Mouse (Mus musculus): Measurements from ENCODE around the gene Taco1. TPM values are rescaled to one million over a fixed set of nuclear protein-coding genes. Genes with fewer than 3 reads are reported as not detected.
A peak's percentile ranks its signal among the peaks of the same experiment; 100 is the strongest.

Gene Taco1
- polyA plus RNA-seq, 1 experiment from 2014 or later, result 7.5 TPM

DNA sequence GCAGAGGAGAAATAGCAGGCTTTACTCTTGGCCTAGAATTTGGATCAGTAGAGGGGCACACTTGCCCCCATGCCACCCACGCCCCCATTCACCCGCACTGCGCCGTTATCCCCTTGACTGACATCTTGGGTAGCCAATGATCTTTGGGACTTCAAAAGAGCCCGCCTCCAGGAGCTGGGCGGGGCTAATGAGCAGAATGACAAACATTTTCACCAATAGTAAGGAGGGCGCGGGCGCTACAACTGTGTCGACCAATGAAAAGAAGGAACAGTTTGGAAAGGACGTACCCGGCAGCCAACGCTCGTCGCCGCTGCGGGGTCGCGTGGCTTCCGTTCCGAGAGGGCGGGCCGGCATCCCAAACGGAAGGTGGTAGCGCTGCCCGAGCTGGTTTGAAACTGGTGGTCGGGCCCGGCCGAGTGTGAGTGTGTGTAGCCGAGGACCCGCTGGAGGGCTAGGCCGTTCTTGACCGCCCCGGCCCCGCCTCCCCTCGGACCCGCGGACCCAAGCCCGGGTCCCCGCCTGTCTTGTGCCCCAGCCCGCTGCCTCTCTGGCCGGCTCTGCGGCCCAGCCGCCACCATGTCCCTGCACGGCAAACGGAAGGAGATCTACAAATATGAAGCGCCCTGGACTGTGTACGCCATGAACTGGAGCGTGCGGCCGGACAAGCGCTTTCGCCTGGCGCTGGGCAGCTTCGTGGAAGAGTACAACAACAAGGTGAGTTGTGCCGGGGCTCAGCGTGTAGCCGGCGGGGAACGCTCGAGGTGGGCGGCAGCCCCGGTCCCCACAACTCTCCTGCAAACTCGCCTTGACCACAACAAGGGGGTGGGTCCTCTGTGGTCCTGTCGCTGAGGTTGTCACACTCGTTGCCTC lies 29.1 kb upstream of the Taco1 start, which contains the start of gene Dcaf7:
Dcaf7 (plus strand) TSS at position 325 of the 870 bp plus-strand sequence.
- H3K4me2 ChIP-seq (ENCODE audit: low read length), result peak within 1 kb of the TSS; percentile 92
- under 1% methylated on average over 66 of the region's 66 CpGs for WGBS

DNA sequence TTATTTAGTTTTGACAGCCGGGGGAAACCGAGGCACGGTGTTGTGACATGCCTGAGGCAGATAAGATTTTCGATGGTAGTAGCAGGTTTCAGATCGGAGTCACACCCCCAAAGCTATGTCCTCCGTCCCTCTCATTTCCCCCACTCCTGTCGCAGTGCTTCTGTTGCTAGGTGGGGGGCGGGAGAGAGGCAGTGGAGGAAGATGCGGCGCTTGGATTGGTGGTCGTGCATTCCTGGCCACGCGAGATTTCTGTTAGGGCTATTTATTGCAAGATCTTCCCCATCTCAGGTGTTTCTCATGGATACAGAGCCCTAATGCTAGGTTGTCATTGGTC lies 28.5 kb upstream of the Taco1 start:
- Histone ChIP-seq H3K27ac (ENCODE audit: low read length) (peak overlapping the region; percentile 93), H3K4me2 (ENCODE audit: low read length) (peak overlapping the region; percentile 92), H3K4me3 (replicated peaks; ENCODE audit: low read length) (peak overlapping the region; percentile 100), H3K9ac (replicated peaks; ENCODE audit: low read depth, low read length) (peak overlapping the region; percentile 96), H3K9me3 (ENCODE audit: control insufficient read depth, low read length) (no peaks in the 10 kb centered on the region), H3K36me3 (ENCODE audit: control insufficient read depth, insufficient read depth) (no peaks in the 10 kb centered on the region), H3K27me3 (replicated peaks; ENCODE audit: control insufficient read depth, insufficient read depth, low read length) (no peaks in the 10 kb centered on the region), H3K4me1 (replicated peaks; ENCODE audit: control insufficient read depth, insufficient read depth, low read length) (peaks cover 33% of the 10 kb centered on the region)
- ATAC-seq, result no peak; the same call in 1 of the 2 replicates
- WGBS, result 0% methylated on average over 13 of the region's 13 CpGs

More for the DNA sequence above, 29.1 kb upstream of the Taco1 start, which contains the start of gene Dcaf7:
- Histone ChIP-seq H3K9me3 (ENCODE audit: control insufficient read depth, low read length) (no peaks in the 10 kb centered on the region), H3K36me3 (ENCODE audit: control insufficient read depth, insufficient read depth) (no peaks in the 10 kb centered on the region), H3K9ac (replicated peaks; ENCODE audit: low read depth, low read length) (peak within 1 kb of the TSS; percentile 96), H3K27me3 (replicated peaks; ENCODE audit: control insufficient read depth, insufficient read depth, low read length) (no peaks in the 10 kb centered on the region), H3K4me3 (replicated peaks; ENCODE audit: low read length) (peak within 1 kb of the TSS; percentile 100), H3K4me1 (replicated peaks; ENCODE audit: control insufficient read depth, insufficient read depth, low read length) (peaks cover 33% of the 10 kb centered on the region), H3K27ac (ENCODE audit: low read length) (peak within 1 kb of the TSS; percentile 93)
- peak; percentile 98 for ATAC-seq

DNA sequence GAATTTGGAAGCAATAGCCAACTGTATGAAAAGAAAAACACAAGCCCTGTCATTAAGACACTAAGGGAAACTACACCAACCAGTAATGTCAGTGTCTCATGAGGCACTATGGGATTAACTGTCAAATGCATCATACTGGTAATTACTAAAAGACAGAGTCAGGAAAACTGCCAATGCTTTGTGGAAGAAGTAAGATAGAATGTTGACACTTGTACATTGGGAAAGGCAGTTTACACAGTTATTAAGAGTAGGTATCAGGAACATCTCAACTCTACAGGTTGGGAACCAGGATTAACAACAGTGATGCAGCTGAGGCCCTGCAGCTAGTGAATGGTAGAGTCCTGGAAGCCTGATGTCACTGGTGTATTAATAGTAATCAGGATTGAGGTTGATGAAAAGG lies 21.5 kb upstream of the Taco1 start:
- Histone ChIP-seq H3K36me3 (ENCODE audit: control insufficient read depth, insufficient read depth) (peaks cover 16% of the 10 kb centered on the region), H3K4me2 (ENCODE audit: low read length) (no peak overlapping the region), H3K27me3 (replicated peaks; ENCODE audit: control insufficient read depth, insufficient read depth, low read length) (no peaks in the 10 kb centered on the region), H3K4me1 (replicated peaks; ENCODE audit: control insufficient read depth, insufficient read depth, low read length) (peaks cover 4% of the 10 kb centered on the region), H3K9me3 (ENCODE audit: control insufficient read depth, low read length) (no peaks in the 10 kb centered on the region), H3K27ac (ENCODE audit: low read length) (no peak overlapping the region), H3K9ac (replicated peaks; ENCODE audit: low read depth, low read length) (no peak overlapping the region), H3K4me3 (replicated peaks; ENCODE audit: low read length) (no peak overlapping the region)
- ATAC-seq, result no peak

DNA sequence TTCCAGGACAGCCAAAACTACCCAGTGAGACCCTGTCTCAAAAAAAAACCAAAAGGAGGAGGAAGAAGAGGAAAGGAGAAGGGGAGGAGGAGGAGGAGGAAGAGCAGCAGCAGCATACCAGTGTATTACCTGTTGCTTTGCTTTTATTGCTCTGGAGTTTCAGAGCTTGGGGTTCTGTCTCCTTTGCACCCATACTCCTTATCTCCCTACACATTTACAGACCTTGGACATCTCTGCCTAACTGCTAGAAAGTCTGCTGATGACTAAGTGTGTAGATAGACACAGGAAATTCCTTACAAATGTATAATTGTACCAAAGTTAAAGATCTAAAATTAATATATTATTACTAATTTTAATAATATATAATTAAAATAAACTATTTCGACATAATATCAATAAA lies 20.6 kb upstream of the Taco1 start:
- ATAC-seq, result no peak
- Histone ChIP-seq H3K27ac (ENCODE audit: low read length) (no peak overlapping the region), H3K4me1 (replicated peaks; ENCODE audit: control insufficient read depth, insufficient read depth, low read length) (no peaks in the 10 kb centered on the region), H3K9me3 (ENCODE audit: control insufficient read depth, low read length) (no peaks in the 10 kb centered on the region), H3K36me3 (ENCODE audit: control insufficient read depth, insufficient read depth) (peaks cover 16% of the 10 kb centered on the region), H3K4me2 (ENCODE audit: low read length) (no peak overlapping the region), H3K9ac (replicated peaks; ENCODE audit: low read depth, low read length) (no peak overlapping the region), H3K4me3 (replicated peaks; ENCODE audit: low read length) (no peak overlapping the region), H3K27me3 (replicated peaks; ENCODE audit: control insufficient read depth, insufficient read depth, low read length) (no peaks in the 10 kb centered on the region)
- 96% methylated on average over 1 of the region's 1 CpGs for WGBS

DNA sequence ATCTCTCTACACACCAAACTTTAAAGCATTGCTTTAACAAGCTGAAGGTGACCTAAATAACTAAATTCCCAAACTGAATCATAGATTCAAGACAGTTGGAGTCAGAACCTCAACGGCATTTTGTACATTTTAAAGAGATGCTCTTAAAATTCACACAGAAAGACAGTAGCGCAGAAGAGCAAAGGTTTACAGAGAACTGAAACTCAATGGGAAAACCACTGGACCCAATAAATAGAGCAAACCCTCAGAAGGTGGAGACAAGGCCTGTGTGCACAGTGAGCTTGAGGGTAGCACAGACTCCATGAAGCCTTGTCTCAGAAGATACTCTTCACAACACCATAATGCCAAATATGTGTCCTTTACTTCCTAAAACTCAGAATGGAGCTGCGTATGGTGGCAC lies 20.1 kb upstream of the Taco1 start:
- Histone ChIP-seq H3K9me3 (ENCODE audit: control insufficient read depth, low read length) (no peaks in the 10 kb centered on the region), H3K36me3 (ENCODE audit: control insufficient read depth, insufficient read depth) (peaks cover 18% of the 10 kb centered on the region), H3K4me3 (replicated peaks; ENCODE audit: low read length) (no peak overlapping the region), H3K9ac (replicated peaks; ENCODE audit: low read depth, low read length) (no peak overlapping the region), H3K4me1 (replicated peaks; ENCODE audit: control insufficient read depth, insufficient read depth, low read length) (no peaks in the 10 kb centered on the region), H3K27me3 (replicated peaks; ENCODE audit: control insufficient read depth, insufficient read depth, low read length) (no peaks in the 10 kb centered on the region), H3K4me2 (ENCODE audit: low read length) (no peak overlapping the region), H3K27ac (ENCODE audit: low read length) (no peak overlapping the region)
- no peak for ATAC-seq
- 94% methylated on average over 3 of the region's 3 CpGs for WGBS

DNA sequence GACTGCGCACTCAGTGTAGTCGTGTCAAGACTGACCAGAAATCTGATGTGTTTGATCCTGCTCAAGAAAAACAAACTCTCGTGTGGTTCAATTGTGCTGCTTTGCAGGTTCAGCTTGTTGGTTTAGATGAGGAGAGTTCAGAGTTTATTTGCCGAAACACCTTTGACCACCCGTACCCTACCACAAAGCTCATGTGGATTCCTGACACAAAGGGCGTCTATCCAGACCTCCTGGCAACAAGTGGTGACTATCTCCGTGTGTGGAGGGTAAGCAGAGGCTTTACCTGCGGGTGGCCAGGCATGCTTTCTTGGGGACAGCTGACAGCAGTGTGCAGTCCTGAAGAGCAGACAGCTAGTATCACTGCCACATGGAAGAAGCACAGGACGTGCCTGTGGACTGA lies 19.3 kb upstream of the Taco1 start:
- Histone ChIP-seq H3K4me3 (replicated peaks; ENCODE audit: low read length) (no peak overlapping the region), H3K36me3 (ENCODE audit: control insufficient read depth, insufficient read depth) (peaks cover 20% of the 10 kb centered on the region), H3K9me3 (ENCODE audit: control insufficient read depth, low read length) (no peaks in the 10 kb centered on the region), H3K9ac (replicated peaks; ENCODE audit: low read depth, low read length) (no peak overlapping the region), H3K4me2 (ENCODE audit: low read length) (no peak overlapping the region), H3K27ac (ENCODE audit: low read length) (no peak overlapping the region), H3K4me1 (replicated peaks; ENCODE audit: control insufficient read depth, insufficient read depth, low read length) (no peaks in the 10 kb centered on the region), H3K27me3 (replicated peaks; ENCODE audit: control insufficient read depth, insufficient read depth, low read length) (no peaks in the 10 kb centered on the region)
- ATAC-seq, result no peak
- 88% methylated on average over 9 of the region's 9 CpGs for WGBS

DNA sequence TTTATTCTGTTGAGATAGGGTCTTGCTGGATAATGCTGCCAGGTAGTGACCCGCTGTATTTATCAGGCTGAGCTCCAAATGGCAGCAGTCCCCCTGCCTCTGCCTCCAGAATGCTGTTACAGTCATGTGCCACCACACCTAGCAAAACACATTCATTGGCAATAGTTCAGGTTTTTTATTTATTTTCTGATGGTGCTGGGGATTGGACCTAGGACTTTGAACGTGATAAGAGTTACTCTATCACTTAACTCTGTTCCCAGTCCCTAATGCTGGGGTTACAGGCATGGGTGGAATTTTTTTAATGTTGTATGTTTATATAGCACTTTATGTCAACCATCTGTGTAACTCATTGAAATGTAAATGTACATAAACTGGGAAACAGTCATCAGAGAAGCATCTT lies 11.9 kb upstream of the Taco1 start:
- Histone ChIP-seq H3K4me2 (ENCODE audit: low read length) (no peak overlapping the region), H3K4me3 (replicated peaks; ENCODE audit: low read length) (no peak overlapping the region), H3K9me3 (ENCODE audit: control insufficient read depth, low read length) (no peaks in the 10 kb centered on the region), H3K27ac (ENCODE audit: low read length) (no peak overlapping the region), H3K27me3 (replicated peaks; ENCODE audit: control insufficient read depth, insufficient read depth, low read length) (no peaks in the 10 kb centered on the region), H3K36me3 (ENCODE audit: control insufficient read depth, insufficient read depth) (peaks cover 33% of the 10 kb centered on the region), H3K4me1 (replicated peaks; ENCODE audit: control insufficient read depth, insufficient read depth, low read length) (no peaks in the 10 kb centered on the region), H3K9ac (replicated peaks; ENCODE audit: low read depth, low read length) (no peak overlapping the region)
- 95% methylated on average over 2 of the region's 2 CpGs for WGBS
- ATAC-seq, result no peak

DNA sequence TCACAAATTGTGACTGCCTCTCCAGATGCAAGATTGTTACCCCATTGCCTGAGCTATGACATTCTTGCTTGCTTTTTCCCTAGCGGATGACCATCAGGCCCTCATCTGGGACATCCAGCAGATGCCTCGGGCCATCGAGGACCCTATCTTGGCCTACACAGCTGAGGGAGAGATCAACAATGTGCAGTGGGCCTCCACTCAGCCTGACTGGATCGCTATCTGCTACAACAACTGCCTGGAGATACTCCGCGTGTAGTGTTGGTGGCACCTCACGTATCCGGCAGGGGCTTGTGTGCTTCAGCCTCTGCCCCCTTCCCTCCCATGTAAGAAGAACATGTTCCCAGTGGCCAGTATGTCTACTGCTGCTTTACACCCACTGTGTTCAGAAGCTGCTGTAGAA lies 11.3 kb upstream of the Taco1 start:
- Histone ChIP-seq H3K27me3 (replicated peaks; ENCODE audit: control insufficient read depth, insufficient read depth, low read length) (no peaks in the 10 kb centered on the region), H3K4me2 (ENCODE audit: low read length) (no peak overlapping the region), H3K4me3 (replicated peaks; ENCODE audit: low read length) (no peak overlapping the region), H3K4me1 (replicated peaks; ENCODE audit: control insufficient read depth, insufficient read depth, low read length) (no peaks in the 10 kb centered on the region), H3K27ac (ENCODE audit: low read length) (no peak overlapping the region), H3K9me3 (ENCODE audit: control insufficient read depth, low read length) (no peaks in the 10 kb centered on the region), H3K36me3 (ENCODE audit: control insufficient read depth, insufficient read depth) (peaks cover 33% of the 10 kb centered on the region), H3K9ac (replicated peaks; ENCODE audit: low read depth, low read length) (no peak overlapping the region)
- no peak for ATAC-seq
- WGBS, result 96% methylated on average over 8 of the region's 8 CpGs

DNA sequence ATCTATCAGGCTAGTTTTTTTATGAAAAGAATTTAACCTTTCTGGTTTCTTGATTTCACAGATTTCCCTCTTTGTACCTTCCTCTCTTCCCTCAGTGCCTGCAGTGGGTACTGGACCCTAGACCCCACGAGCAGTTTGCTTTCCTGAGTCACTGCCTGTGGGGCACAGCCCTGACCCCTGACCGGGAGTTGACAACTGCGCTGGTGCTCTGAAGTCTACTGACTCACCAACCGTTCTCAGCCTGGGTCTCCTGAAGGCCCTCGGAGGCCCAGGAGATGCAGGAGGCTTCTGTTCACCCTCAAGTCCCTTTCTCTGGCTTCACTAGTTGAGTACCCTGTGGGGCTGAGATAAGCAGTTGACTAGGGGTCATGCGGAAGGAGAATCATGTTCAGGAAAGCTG lies 10.5 kb upstream of the Taco1 start:
- Histone ChIP-seq H3K4me2 (ENCODE audit: low read length) (no peak overlapping the region), H3K4me1 (replicated peaks; ENCODE audit: control insufficient read depth, insufficient read depth, low read length) (no peaks in the 10 kb centered on the region), H3K27me3 (replicated peaks; ENCODE audit: control insufficient read depth, insufficient read depth, low read length) (no peaks in the 10 kb centered on the region), H3K9me3 (ENCODE audit: control insufficient read depth, low read length) (no peaks in the 10 kb centered on the region), H3K4me3 (replicated peaks; ENCODE audit: low read length) (no peak overlapping the region), H3K9ac (replicated peaks; ENCODE audit: low read depth, low read length) (no peak overlapping the region), H3K36me3 (ENCODE audit: control insufficient read depth, insufficient read depth) (peaks cover 38% of the 10 kb centered on the region), H3K27ac (ENCODE audit: low read length) (no peak overlapping the region)
- ATAC-seq, result no peak
- WGBS, result 92% methylated on average over 6 of the region's 6 CpGs

Measured in forebrain, embryonic 16.5 days (tissue).